Mouse (Mus musculus): ENCODE results near the gene Bbs12.

The Bbs12 gene

GRCm38 (mm10) chr3:37354737-37355136, 42.4 kb downstream of the Bbs12 start:
- ChIA-PET POLR2A (interaction anchor here in 1 of 4 experiments (0.9 kb wide), 1 partner anchor 14 kb away, joined by 3 read pairs; no protein-coding TSS in a partner anchor), CTCF (no interaction called here)

GRCm38 (mm10) chr3:37360729-37361128, 48.4 kb downstream of the Bbs12 start:
- ChIA-PET CTCF (no interaction called here), POLR2A (interaction anchor here in 2 of 4 experiments (0.5 to 0.8 kb wide), 4 partner anchors 25 to 985 kb away, joined by 3 to 6 read pairs (median 3); no protein-coding TSS in a partner anchor)

GRCm38 (mm10) chr3:37365144-37365543, 52.8 kb downstream of the Bbs12 start:
- POLR2A ChIA-PET: no interaction called here
- CTCF ChIA-PET: no interaction called here

- ChIA-PET POLR2A (no interaction called here), CTCF (no interaction called here)
Observed at GRCm38 (mm10) chr3:37365976-37366375, 53.6 kb downstream of the Bbs12 start.

- ChIA-PET CTCF (no interaction called here), POLR2A (interaction anchor here in 1 of 4 experiments (0.6 kb wide), 1 partner anchor 219 kb away, joined by 4 read pairs; no protein-coding TSS in a partner anchor)
Observed at GRCm38 (mm10) chr3:37366381-37367053, 54.2 kb downstream of the Bbs12 start.

GRCm38 (mm10) chr3:37370407-37370806, 58.1 kb downstream of the Bbs12 start:
- ChIA-PET CTCF (interaction anchor here in 2 of 4 experiments (0.5 to 2.0 kb wide), 2 partner anchors 9 to 14 kb away, joined by 5 to 9 read pairs; no protein-coding TSS in a partner anchor), POLR2A (no interaction called here)

Data from embryonic stem cell, embryonic (primary cell).